Mouse (Mus musculus): ENCODE results near the gene Tmc4. TPM values are rescaled to one million over a fixed set of nuclear protein-coding genes. Genes with fewer than 3 reads are reported as not detected.
"Not testable (repeated sequence)": the region's sequence is repeated elsewhere in the genome, so short reads cannot be mapped to it uniquely, and the experiment has no call there.

Gene Tmc4
- total RNA-seq (2021), result 1 to 10 TPM; 4.3 to 4.6 TPM
- long read RNA-seq, experiment 1, partial matches to known transcripts, result 0 of 14 reads
- long read RNA-seq, experiment 1, other reads (novel, unspliced or antisense), result 14 of 14 reads
- long read RNA-seq, experiment 2, result 0 reads

DNA sequence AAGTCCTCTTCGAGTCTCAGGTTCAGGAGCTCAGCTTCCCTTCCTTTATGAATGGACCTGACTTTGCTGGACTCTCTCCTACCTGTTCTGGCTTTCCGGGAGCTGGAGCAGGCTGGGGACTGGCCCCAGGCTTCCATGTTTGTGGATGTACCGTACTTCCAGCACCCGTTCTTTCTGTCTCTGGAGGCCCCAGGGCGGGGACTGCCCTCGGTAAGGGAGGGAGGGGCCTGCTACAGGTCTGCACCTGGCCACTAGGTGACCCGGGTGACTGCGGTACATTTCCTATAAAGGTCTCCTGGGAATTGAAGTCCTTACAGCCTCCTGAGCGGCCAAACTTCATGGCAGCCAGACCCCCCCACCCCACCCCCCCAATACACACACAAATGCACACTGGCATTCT is at the start of gene Tmc4:
Gene Tmc4, minus strand, starts transcription at position 212 of the 400 bp plus-strand sequence.
- intact Hi-C loops (cut with DNase I), result no loop called here
- no peak for DNase-seq (ENCODE audit: low spot score in 2 of 2)

DNA sequence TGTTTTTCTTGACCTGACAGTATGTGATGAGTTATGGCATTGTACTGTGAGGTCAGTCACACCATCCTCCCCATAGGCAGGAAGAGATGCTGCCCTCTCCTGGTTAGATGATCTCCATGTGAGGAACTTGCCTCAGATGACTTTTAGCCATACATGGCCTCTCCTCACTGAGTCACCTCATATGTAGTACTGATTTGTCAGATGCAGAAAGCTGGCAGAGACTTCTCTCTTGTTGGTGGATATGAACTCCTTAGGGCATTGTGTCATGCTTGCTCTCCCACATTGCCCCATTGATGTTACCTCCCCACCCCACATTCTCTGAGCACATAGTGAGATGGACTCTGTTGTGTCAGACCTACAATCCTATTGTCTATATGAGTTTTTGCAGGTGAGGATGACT is 48.1 kb upstream of the Tmc4 start:
- intact Hi-C loops (cut with DNase I), result not testable (repeated sequence)

DNA sequence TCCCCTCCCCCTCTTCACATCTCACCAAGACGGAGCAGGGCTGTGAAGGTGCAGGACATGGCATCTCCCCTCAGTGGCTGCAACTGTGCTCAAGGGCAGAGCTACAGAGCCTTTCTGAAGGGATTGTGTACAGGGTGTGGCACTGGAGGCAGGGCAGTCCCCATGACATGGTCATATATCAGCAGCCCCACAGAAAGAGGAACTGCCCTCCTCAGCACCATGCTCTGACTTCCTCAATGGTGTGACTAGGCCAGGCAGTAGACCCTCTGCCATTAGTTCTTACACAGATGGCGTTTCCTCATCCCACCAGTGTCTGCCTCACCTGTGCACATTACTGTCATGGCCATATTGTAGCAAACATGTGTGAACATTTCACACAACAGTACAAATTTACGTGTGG is 42.9 kb upstream of the Tmc4 start, which contains the start of gene Pirb:
Gene Pirb, minus strand, starts transcription at position 124 of the 400 bp plus-strand sequence.
- DNase-seq (ENCODE audit: low spot score in 2 of 2); intact Hi-C loops (cut with DNase I): not testable (repeated sequence)

More for the DNA sequence above, 48.1 kb upstream of the Tmc4 start:
- not testable (repeated sequence) for DNase-seq (ENCODE audit: low spot score in 2 of 2)

DNA sequence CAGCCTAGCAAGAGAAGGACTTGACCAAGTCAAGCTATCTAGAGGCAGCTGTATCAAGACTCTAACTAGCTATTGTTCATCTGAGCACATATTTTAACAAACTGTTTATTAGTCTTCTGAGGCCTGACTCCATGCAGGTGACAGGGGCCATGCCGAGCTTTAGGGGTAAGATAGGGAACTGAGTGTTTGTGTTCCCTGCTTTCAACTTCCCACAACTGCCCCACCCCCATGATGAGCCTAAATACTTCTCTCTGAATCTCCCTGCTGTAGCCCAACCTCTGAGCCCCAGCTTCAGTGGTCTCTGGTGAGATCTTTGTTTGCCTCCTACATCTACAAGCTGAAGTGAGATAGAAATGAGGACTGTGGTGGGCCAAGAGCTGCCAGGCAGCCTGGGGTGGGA is 37.9 kb upstream of the Tmc4 start:
- intact Hi-C loops (cut with DNase I), result no loop called here
- DNase-seq (ENCODE audit: low spot score in 2 of 2), result no peak

DNA sequence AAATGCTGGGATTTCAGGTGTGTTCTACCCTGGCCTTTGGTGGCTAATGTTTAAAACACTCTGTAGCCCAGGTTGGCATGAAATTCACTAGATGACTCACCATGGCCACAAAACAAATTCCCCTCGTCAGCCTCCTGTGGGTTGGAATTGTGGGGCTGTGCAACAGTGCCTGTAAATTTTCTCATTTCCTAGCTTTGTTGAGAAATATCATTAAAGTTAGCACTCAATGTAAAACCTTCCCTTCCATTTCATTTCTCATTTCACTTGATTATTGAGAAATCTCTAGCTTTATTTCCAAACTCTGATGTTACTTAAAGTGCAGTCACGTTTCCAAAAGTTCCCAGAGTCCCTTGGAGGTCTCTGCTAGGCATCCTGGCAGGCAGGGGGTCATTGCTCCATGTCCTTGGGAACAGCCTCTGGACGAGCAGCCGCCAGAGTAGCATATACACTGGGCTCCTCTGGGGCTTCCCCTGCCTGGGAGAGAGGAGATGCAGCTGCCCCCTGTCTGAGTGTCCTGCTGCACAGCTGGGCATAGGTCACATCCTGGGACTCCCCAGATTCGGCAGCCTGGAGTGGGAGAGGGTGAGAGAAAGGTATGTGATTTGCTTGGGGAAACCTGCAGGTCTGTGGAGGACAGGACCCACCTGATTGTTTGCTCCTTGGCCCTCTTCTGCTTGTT is 35.0 kb upstream of the Tmc4 start:
- intact Hi-C loops (cut with DNase I), result no loop called here
- no peak for DNase-seq (ENCODE audit: low spot score in 2 of 2)

DNA sequence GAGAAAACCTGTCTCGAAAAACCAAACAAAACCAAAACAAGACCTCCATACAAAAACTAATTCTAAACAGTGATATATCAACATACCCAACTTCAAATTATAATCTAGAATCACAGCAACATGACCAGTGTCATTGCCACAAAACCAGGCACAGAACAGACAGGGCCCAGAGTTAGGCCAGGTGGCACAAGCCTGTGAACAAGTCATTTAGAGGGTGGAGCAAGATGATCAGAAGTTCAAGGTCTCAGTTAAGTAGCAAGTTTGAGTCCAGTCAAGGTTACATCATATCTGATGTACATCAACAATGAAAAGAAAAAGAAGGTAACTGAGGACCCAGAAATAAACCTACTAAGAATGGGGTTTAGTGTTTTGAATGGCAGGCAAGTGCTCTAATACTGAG is 31.6 kb upstream of the Tmc4 start:
- DNase-seq (ENCODE audit: low spot score in 2 of 2), result no peak
- intact Hi-C loops (cut with DNase I), result loop anchor here (10.0 kb wide), 1 partner anchor 736 kb away; the partner anchor contains the start of gene Rdh13

DNA sequence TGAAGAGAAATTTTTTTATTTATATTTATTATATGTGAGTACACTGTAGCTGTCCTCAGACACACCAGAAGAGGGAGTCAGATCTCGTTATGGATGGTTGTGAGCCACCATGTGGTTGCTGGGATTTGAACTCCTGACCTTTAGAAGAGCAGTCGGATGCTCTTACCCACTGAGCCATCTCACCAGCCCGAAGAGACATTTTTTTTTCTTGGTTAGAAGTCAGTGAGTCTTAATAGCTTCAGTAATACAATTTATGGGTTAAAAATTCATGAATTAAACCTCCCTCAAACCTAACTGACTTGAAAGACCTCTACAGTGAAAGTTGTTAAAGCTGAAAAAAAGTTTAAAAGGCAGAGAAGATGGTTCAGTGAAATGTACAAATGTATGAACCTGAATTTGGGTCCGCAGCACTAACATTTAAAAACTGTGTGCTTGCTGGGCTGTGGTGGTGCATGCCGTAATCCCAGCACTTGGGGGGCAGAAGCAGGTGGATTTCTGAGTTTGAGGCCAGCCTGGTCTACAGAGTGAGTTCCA is 31.2 kb upstream of the Tmc4 start:
- intact Hi-C loops (cut with DNase I), result loop anchor here (10.0 kb wide), 1 partner anchor 736 kb away; the partner anchor contains the start of gene Rdh13
- DNase-seq (ENCODE audit: low spot score in 2 of 2), result not testable (repeated sequence)

DNA sequence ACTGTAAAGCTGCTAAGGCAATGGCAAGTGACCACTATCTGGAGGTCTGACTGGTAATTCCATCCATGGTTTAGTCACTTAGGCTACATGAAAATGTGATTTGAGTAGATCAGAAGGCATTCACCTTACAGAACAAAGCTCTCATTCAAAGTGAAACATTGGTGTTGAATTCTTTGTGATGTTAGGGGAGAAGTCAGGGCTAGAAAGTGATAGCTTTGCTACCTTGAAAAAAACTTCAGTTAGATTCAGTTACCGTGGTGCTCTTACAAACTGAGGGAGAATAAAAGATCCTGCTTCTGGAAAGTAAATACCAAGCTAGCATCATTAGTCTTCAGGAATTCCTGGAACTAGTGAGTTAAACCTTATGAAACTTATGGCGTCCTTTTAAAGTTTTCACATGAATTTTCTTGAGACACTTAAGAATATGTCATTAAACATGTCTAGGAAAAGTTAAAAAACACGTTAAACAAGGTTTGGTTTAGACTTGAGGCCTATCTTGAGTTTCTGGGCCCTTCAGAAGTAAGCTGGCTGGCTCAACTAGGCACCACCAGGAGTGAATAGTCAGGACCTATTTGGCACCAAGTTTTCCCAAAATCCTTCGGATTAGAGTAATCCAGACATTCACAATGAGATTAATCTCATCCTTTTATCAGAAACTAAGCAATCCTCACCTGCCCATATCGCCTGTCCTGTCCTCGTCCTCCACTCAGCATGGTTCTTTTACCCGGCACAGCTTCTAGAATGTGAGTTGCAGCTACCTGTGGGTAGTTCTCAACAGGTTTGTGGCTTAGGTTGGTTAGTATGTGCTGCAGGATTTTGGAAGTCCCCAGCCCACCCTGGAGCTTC is 30.4 kb upstream of the Tmc4 start:
- no peak for DNase-seq (ENCODE audit: low spot score in 2 of 2)
- intact Hi-C loops (cut with DNase I), result loop anchor here (10.0 kb wide), 1 partner anchor 737 kb away; the partner anchor contains the start of gene Rdh13

DNA sequence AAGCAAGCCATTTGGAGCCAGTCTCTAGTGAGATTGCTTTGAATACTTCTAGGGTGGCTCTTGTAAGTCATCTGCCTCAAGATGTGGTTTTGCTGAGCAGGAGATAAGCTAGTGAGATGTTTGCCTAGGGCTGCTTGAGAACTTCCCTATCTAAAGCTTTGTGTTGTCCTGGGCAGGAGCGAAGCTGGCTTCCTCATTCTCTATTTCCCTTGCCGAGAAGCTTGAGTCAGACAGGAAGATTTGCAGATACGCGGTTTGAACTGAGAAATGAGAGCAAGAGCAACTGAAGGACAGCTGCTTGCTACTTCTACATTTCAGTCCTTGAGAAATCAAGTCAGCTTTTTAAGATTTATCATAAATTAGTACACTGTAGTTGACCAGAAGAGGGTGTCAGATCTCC is 29.7 kb upstream of the Tmc4 start:
- intact Hi-C loops (cut with DNase I), result loop anchor here (10.0 kb wide), 1 partner anchor 738 kb away; the partner anchor contains the start of gene Rdh13

DNA sequence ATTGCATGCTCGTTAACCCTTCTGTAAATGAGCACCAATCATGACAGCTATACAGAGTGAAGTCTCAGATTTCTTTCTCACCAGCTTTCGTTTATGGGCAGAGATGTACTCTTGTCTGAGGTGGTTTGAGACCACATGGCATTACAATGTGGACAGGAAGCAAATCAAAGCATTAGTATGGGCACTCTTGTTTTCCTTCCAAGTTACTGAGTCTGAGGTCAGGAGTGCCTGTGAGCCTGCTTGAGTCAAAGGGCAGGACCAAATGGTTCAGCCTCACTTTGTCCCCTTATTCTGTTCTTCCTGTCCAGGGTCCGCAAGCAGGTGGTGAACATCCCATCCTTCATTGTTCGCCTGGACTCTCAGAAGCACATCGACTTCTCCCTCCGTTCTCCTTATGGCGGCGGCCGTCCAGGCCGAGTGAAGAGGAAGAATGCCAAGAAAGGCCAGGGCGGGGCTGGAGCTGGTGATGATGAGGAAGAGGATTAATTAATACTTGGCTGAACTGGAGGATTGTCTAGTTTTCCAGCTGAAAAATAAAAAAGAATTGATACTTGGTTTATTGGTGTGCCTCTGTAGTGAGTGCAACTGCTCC is 29.1 kb upstream of the Tmc4 start:
- no peak for DNase-seq (ENCODE audit: low spot score in 2 of 2)
- intact Hi-C loops (cut with DNase I), result loop anchor here (10.0 kb wide), 1 partner anchor 738 kb away; the partner anchor contains the start of gene Rdh13

More for the DNA sequence above, 29.7 kb upstream of the Tmc4 start:
- DNase-seq (ENCODE audit: low spot score in 2 of 2), result no peak

DNA sequence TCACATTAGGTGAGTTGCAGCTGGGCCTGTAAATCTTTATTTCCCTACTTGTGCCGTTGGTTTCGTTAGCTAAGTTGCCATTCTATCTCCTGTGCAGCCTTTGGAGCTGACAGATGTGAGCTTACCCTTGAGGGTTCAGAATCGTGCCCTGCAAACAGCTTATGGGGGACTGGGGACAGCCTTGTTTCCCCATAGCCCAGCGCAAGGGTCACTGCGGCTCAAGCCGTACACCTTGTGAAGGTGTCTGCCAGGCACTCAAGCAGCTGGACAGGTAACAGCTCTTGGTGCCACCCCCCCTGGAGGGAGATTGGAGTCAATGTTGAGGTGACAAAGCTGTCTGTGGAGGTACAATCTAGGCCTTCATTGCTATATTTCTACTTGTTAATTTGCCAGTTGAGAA is 28.6 kb upstream of the Tmc4 start:
- intact Hi-C loops (cut with DNase I), result loop anchor here (10.0 kb wide), 1 partner anchor 739 kb away; the partner anchor contains the start of gene Rdh13

DNA sequence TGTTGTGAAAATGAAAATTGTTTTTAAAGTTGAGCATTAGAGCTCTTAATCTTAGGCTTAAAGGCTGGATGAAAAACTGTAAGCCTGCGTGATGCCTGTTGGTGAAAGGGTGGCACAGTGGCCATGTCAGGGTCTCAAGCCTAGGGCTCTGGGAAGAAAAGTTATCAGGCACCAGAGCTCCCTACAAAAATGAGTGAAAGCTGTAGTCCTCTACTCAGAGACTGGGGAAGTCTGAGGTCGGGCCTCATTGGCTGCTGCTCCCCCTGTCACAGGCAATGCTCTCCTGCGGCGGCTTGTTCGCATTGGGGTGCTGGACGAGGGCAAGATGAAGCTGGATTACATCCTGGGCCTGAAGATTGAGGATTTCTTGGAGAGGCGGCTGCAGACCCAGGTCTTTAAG is 28.1 kb upstream of the Tmc4 start:
- intact Hi-C loops (cut with DNase I), result loop anchor here (10.0 kb wide), 1 partner anchor 739 kb away; the partner anchor contains the start of gene Rdh13
- not testable (repeated sequence) for DNase-seq (ENCODE audit: low spot score in 2 of 2)

More for the DNA sequence above, 28.6 kb upstream of the Tmc4 start:
- DNase-seq (ENCODE audit: low spot score in 2 of 2), result no peak

DNA sequence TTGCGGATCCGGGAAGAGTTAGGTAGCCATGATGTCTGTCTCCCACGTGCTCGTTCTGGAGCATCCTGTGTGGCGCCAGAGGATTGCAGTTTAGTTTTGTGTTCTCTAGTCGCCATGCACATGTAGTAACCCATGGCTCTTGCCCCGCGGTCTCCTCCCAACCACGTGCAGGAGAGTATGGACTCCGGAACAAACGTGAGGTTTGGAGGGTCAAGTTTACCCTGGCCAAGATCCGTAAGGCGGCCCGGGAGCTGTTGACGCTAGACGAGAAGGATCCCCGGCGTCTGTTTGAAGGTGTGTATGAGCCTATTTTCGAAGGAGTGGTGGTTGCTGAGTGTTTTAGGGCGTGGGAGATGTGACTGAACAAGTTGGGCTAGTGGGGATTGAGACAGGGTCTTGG is 27.1 kb upstream of the Tmc4 start:
- intact Hi-C loops (cut with DNase I), result loop anchor here (10.0 kb wide), 1 partner anchor 740 kb away; the partner anchor contains the start of gene Rdh13

DNA sequence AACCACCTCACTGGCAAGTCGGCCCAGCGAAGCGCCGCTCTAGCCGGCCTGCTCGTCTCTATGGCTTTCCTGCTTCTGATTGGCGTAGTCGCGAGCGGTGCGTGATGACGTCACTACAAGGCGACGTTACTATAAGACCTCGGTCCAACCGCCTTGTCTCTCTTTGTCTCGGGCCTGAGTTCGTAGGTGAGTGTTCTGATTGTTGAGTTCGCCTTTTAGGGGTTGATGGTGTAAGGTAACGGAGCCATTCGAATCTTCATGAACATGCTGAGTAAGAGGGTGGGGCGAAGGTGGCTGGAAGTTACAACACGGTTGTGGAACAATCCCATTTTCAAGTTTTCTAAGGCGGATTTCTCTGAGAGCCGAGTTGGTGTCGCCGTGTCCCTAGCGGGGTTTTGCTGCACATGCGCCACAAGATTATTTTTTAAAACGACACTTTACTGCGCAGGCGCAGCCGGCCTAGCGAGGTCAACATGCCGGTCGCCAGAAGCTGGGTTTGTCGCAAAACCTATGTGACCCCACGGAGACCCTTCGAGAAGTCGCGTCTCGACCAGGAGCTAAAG is 26.6 kb upstream of the Tmc4 start, which contains the start of gene Rps9:
Gene Rps9, plus strand, starts transcription at position 115 of the 563 bp plus-strand sequence.
- DNase-seq (ENCODE audit: low spot score in 2 of 2), result peak; percentile 98 to 99
- intact Hi-C loops (cut with DNase I), result loop anchor here (10.0 kb wide), 1 partner anchor 741 kb away; the partner anchor contains the start of gene Rdh13

More for the DNA sequence above, 27.1 kb upstream of the Tmc4 start:
- no peak for DNase-seq (ENCODE audit: low spot score in 2 of 2)

DNA sequence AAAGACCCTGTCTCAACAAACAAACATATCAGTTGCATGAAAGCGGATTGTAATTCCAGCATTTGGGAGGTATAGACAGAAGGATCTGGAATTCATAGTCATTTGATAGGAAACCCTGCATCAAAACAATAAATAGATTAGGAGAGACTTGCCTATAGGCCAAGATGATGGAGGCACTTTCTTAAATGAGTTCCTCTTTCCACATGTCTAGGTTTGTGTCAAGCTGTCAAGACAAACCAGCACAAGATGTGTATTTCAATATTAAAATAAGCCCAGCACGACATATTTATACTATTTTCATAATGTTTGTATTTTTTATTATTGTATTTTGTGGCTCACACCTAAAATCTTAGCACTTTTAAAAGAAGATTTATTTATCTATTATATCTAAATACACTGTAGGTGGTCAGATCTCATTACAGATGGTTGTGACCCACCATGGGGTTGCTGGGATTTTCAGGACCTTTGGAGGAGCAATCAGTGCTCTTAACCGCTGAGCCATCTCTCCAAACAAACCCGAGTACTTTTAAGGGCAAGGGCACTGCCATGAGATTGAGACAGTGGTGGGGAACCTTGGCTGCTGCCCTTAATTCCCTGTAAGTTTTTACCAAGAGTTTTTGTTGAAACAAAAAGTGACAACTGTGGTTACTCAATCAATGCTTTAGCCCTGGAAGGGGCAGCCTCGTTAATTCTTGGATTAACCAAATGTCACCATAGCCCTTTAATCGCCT is 26.0 kb upstream of the Tmc4 start:
- intact Hi-C loops (cut with DNase I), result loop anchor here (10.0 kb wide), 1 partner anchor 741 kb away; the partner anchor contains the start of gene Rdh13
- no peak for DNase-seq (ENCODE audit: low spot score in 2 of 2)

DNA sequence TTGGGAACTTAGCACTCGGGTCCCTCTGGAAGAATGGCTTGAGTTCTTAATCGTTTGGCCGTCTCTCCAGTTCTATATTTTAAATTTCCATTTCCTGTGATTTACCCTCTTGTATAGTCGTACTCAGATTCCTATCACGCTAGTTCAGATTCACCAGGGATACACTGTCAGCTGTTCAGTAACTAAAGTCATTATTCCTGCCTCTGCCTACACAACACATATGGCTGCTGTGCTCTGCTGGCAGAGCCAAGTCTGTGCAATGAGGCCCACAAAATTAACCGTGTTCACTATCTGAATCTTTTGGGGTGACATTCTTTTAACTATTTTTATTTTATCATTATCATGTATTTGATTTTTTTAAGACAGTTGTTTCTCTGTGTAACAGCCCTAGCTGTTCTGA is 21.1 kb upstream of the Tmc4 start:
- no peak for DNase-seq (ENCODE audit: low spot score in 2 of 2)
- intact Hi-C loops (cut with DNase I), result loop anchor here (5.0 kb wide), 1 partner anchor 444 kb away; no protein-coding TSS in a partner anchor

DNA sequence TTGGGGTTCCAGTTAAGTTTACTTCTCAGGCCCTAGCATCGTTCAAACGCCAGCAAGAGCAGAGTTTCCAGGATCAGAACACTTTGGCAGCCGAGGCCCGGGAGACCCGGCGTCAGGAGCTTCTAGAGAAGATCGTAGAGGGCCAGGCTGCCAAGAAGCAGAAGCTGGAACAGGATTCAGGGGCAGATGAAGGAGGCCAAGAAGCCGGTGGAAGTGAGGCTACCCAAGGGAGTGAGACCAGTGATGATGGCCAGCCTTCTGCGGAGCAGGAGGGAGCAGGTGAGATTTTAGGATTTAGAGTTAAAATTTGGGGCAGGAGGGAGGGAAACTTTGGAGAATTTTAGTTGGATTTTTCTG is 17.6 kb upstream of the Tmc4 start:
- intact Hi-C loops (cut with DNase I), result loop anchor here (5.0 kb wide), 2 partner anchors 48 to 447 kb away; partner anchors contain the start of gene Cnot3
- not testable (repeated sequence) for DNase-seq (ENCODE audit: low spot score in 2 of 2)
